Mouse (Mus musculus) hindbrain, postnatal 0 days (tissue): ENCODE measurements around the gene Lypd6. TPM values are rescaled to one million over a fixed set of nuclear protein-coding genes. Genes with fewer than 3 reads are reported as not detected.
A peak's percentile ranks its signal among the peaks of the same experiment; 100 is the strongest.

Experiments used
- ATAC-seq: fragments of 200-750 bp; cut with Nextera tagmentation; 2 replicates; pipeline ENCODE4 v1.8.0; 2017; ENCODE audit warnings: mild to moderate bottlenecking, moderate TSS enrichment, moderate library complexity
- DNase-seq: peaks from one replicate; pipeline ENCODE4 v3.0.0-alpha.2; 2015; ENCODE audit warnings: low spot score
- H3K27ac ChIP-seq: fragments of 300-500 bp; sonication (generic); 2 replicates; pipeline ENCODE4 v1.5.1; 2014; ENCODE audit warnings: mild to moderate bottlenecking
- H3K27me3 ChIP-seq: fragments of 300-500 bp; sonication (generic); 2 replicates; pipeline ENCODE4 v1.6.1; 2014; ENCODE audit warnings: low read length, mixed read lengths; ENCODE audit not compliant: insufficient read depth
- H3K36me3 ChIP-seq: fragments of 300-500 bp; sonication (generic); 2 replicates; pipeline ENCODE4 v1.6.1; 2014; ENCODE audit warnings: low read length, mixed read lengths; ENCODE audit not compliant: insufficient read depth
- H3K4me1 ChIP-seq: fragments of 300-500 bp; sonication (generic); 2 replicates; pipeline ENCODE4 v1.6.1; 2014; ENCODE audit warnings: antibody characterized with exemption, low read length, mixed read lengths; ENCODE audit not compliant: insufficient read depth
- H3K4me2 ChIP-seq: fragments of 300-500 bp; sonication (generic); 2 replicates; pipeline ENCODE4 v1.6.1; 2014; ENCODE audit warnings: low read depth, mild to moderate bottlenecking, low read length, moderate library complexity, mixed read lengths
- H3K4me3 ChIP-seq: fragments of 300-500 bp; sonication (generic); 2 replicates; pipeline ENCODE4 v1.5.1; 2014; ENCODE audit warnings: low read length
- H3K9ac ChIP-seq: fragments of 300-500 bp; sonication (generic); replicated peaks from 2 replicates; pipeline ENCODE4 v1.6.1; 2014; ENCODE audit warnings: mild to moderate bottlenecking, low read length, moderate library complexity, mixed read lengths
- H3K9me3 ChIP-seq: fragments of 300-500 bp; sonication (generic); 2 replicates; pipeline ENCODE4 v1.6.1; 2016; ENCODE audit warnings: low read length, mixed read lengths
- CTCF ChIP-seq: IDR thresholded peaks from 2 replicates; pipeline ENCODE4 v1.5.1; 2016; ENCODE audit warnings: antibody characterized with exemption, control low read depth, low read depth
- WGBS: fragments of 180-500 bp; shearing (Covaris S2); extraction: QIAGEN DNeasy Blood & Tissue Kit; methylation state at CpG from one replicate; pipeline ENCODE4 v1.1.7; 2014; 5-methylcytosine and 5-hydroxymethylcytosine counted together
- polyA plus RNA-seq: library from polyadenylated mRNA; unstranded; fragments of >200 nt; fragmentation: Nextera tagmentation; extraction: Ambion mirVana; gene quantifications from 2 replicates; pipeline ENCODE4 v1.2.1, GENCODE M21; 2015
- total RNA-seq: library from RNA; depleted of rRNA; stranded (reverse); fragments of >200 nt; gene quantifications from 2 replicates; pipeline ENCODE4 v1.2.3, GENCODE M21; 2014; rRNA removed

The Lypd6 gene
- total and polyA plus RNA-seq, 2 experiments from 2014 or later: 13.6 to 19.4 TPM

DNA sequence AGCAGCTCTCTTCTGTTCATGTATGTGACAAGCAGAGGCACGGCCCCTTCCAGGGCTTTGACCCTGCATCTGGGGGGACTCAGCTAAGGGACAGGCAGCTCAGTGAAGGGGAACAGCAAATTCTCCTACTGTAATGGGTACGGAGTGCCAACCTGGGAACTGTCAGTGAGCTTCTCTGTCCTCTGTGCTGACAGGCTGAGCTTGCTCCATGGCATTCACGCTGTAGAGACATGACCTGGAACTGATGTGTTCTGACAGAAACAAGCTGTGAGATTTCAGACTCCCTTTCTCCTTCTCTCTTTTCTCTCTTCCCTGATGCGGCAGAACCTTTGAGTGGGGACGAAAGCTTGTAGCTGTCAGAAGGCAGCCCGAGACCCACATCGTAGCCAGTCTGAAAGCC lies 154.3 kb downstream of the Lypd6 start:
- TF ChIP-seq CTCF: no peak
- Histone ChIP-seq H3K4me3 (no peak overlapping the region), H3K36me3 (no peaks in the 10 kb centered on the region), H3K27me3 (no peaks in the 10 kb centered on the region), H3K4me1 (no peaks in the 10 kb centered on the region), H3K9ac (no peak overlapping the region), H3K4me2 (no peak overlapping the region), H3K27ac (no peak overlapping the region), H3K9me3 (no peaks in the 10 kb centered on the region)
- DNase-seq: peak; percentile 48
- ATAC-seq: peak; percentile 76
- 55% methylated on average over 7 of the region's 7 CpGs for WGBS

DNA sequence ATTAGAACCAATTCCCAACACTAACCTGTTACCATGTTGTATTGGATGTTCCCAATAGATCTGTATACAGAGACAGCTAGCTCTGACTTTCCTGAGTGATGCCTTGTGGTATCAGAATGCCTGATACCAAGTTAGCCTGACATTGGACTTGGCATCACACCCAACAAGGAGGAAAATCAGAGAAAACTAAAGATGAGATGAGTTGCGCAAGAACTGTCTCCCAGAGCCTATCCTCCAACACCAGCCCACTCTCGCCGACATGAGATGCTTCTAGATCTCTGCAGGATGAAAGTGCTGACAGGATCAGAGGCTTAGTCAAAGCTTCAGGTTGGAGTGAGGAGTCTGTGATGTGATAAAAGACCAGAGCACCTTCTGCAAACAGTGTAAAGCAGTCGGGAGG lies 158.8 kb downstream of the Lypd6 start:
- ATAC-seq (no peak), DNase-seq (no peak)
- Histone ChIP-seq H3K4me3 (no peak overlapping the region), H3K27me3 (no peaks in the 10 kb centered on the region), H3K27ac (no peak overlapping the region), H3K36me3 (no peaks in the 10 kb centered on the region), H3K4me2 (no peak overlapping the region), H3K9me3 (no peaks in the 10 kb centered on the region), H3K9ac (no peak overlapping the region), H3K4me1 (no peaks in the 10 kb centered on the region)
- no peak for TF ChIP-seq CTCF
- WGBS: 95% methylated on average over 4 of the region's 4 CpGs

GRCm38 (mm10) chr2:50233491-50233890 lies 167.3 kb downstream of the Lypd6 start:
- DNase-seq: peak; percentile 14
- H3K9me3 ChIP-seq: no peaks in the 10 kb centered on the region
- no peak overlapping the region for H3K9ac ChIP-seq
- no peaks in the 10 kb centered on the region for H3K4me1 ChIP-seq
- TF ChIP-seq CTCF: no peak
- no peaks in the 10 kb centered on the region for H3K36me3 ChIP-seq
- no peaks in the 10 kb centered on the region for H3K27me3 ChIP-seq
- WGBS: 50% methylated on average over 8 of the region's 8 CpGs
- no peak for ATAC-seq
- H3K27ac ChIP-seq: no peak overlapping the region
- H3K4me3 ChIP-seq: no peak overlapping the region
- no peak overlapping the region for H3K4me2 ChIP-seq

Other genes with a start within 250 kb of the Lypd6 start
- gene Mmadhc, start 230.4 kb downstream of the Lypd6 start, total RNA-seq: 65.5 and 71.0 TPM in 2 replicates
- gene Mmadhc, start 230.4 kb downstream of the Lypd6 start, polyA plus RNA-seq: 132 and 139 TPM in 2 replicates